Mouse (Mus musculus) hindbrain, postnatal 0 days (tissue): ENCODE measurements at regions not wholly inside any gene's neighbourhood (a gene's known extent, or its start where the extent isn't known, plus 50 kb on each side); places are given as distances from the start of the nearest gene placed in this dataset.
A peak's percentile ranks its signal among the peaks of the same experiment; 100 is the strongest.

Source experiments
- ATAC-seq: fragments of 200-750 bp; cut with Nextera tagmentation; 2 replicates; pipeline ENCODE4 v1.8.0; 2017; ENCODE audit warnings: mild to moderate bottlenecking, moderate TSS enrichment, moderate library complexity
- DNase-seq: peaks from one replicate; pipeline ENCODE4 v3.0.0-alpha.2; 2015; ENCODE audit warnings: low spot score
- H3K27ac ChIP-seq: fragments of 300-500 bp; sonication (generic); 2 replicates; pipeline ENCODE4 v1.5.1; 2014; ENCODE audit warnings: mild to moderate bottlenecking
- H3K27me3 ChIP-seq: fragments of 300-500 bp; sonication (generic); 2 replicates; pipeline ENCODE4 v1.6.1; 2014; ENCODE audit warnings: low read length, mixed read lengths; ENCODE audit not compliant: insufficient read depth
- H3K36me3 ChIP-seq: fragments of 300-500 bp; sonication (generic); 2 replicates; pipeline ENCODE4 v1.6.1; 2014; ENCODE audit warnings: low read length, mixed read lengths; ENCODE audit not compliant: insufficient read depth
- H3K4me1 ChIP-seq: fragments of 300-500 bp; sonication (generic); 2 replicates; pipeline ENCODE4 v1.6.1; 2014; ENCODE audit warnings: antibody characterized with exemption, low read length, mixed read lengths; ENCODE audit not compliant: insufficient read depth
- H3K4me2 ChIP-seq: fragments of 300-500 bp; sonication (generic); 2 replicates; pipeline ENCODE4 v1.6.1; 2014; ENCODE audit warnings: low read depth, mild to moderate bottlenecking, low read length, moderate library complexity, mixed read lengths
- H3K4me3 ChIP-seq: fragments of 300-500 bp; sonication (generic); 2 replicates; pipeline ENCODE4 v1.5.1; 2014; ENCODE audit warnings: low read length
- H3K9ac ChIP-seq: fragments of 300-500 bp; sonication (generic); replicated peaks from 2 replicates; pipeline ENCODE4 v1.6.1; 2014; ENCODE audit warnings: mild to moderate bottlenecking, low read length, moderate library complexity, mixed read lengths
- H3K9me3 ChIP-seq: fragments of 300-500 bp; sonication (generic); 2 replicates; pipeline ENCODE4 v1.6.1; 2016; ENCODE audit warnings: low read length, mixed read lengths
- CTCF ChIP-seq: IDR thresholded peaks from 2 replicates; pipeline ENCODE4 v1.5.1; 2016; ENCODE audit warnings: antibody characterized with exemption, control low read depth, low read depth
- WGBS: fragments of 180-500 bp; shearing (Covaris S2); extraction: QIAGEN DNeasy Blood & Tissue Kit; methylation state at CpG from one replicate; pipeline ENCODE4 v1.1.7; 2014; 5-methylcytosine and 5-hydroxymethylcytosine counted together

- TF ChIP-seq CTCF, result no peak
- Histone ChIP-seq H3K4me1 (no peaks in the 10 kb centered on the region), H3K27me3 (no peaks in the 10 kb centered on the region), H3K4me3 (no peak overlapping the region), H3K36me3 (no peaks in the 10 kb centered on the region), H3K9me3 (no peaks in the 10 kb centered on the region), H3K4me2 (no peak overlapping the region), H3K27ac (no peak overlapping the region), H3K9ac (no peak overlapping the region)
- ATAC-seq (no peak), DNase-seq (no peak)
- 74% methylated on average over 1 of the region's 1 CpGs for WGBS
Measured at GRCm38 (mm10) chr13:71273067-71273466, 431.5 kb upstream of the Adamts16 start.

GRCm38 (mm10) chr13:71272431-71272830, 430.8 kb upstream of the Adamts16 start:
- Histone ChIP-seq H3K36me3 (no peaks in the 10 kb centered on the region), H3K4me3 (no peak overlapping the region), H3K9ac (no peak overlapping the region), H3K4me2 (no peak overlapping the region), H3K4me1 (no peaks in the 10 kb centered on the region), H3K27ac (no peak overlapping the region), H3K9me3 (no peaks in the 10 kb centered on the region), H3K27me3 (no peaks in the 10 kb centered on the region)
- no peak for TF ChIP-seq CTCF
- 67% methylated on average over 5 of the region's 5 CpGs for WGBS
- DNase-seq (no peak), ATAC-seq (no peak)

- Histone ChIP-seq H3K27ac (no peak overlapping the region), H3K36me3 (no peaks in the 10 kb centered on the region), H3K4me1 (no peaks in the 10 kb centered on the region), H3K4me3 (no peak overlapping the region), H3K9ac (no peak overlapping the region), H3K9me3 (no peaks in the 10 kb centered on the region), H3K4me2 (no peak overlapping the region), H3K27me3 (no peaks in the 10 kb centered on the region)
- ATAC-seq, result no peak
- no peak for TF ChIP-seq CTCF
- no peak for DNase-seq
- 76% methylated on average over 6 of the region's 6 CpGs for WGBS
Measured at GRCm38 (mm10) chr13:71271727-71272418, 430.3 kb upstream of the Adamts16 start.

- no peak overlapping the region for H3K9ac ChIP-seq
- no peak overlapping the region for H3K4me3 ChIP-seq
- H3K27ac ChIP-seq, result no peak overlapping the region
- no peaks in the 10 kb centered on the region for H3K9me3 ChIP-seq
- H3K4me2 ChIP-seq, result no peak overlapping the region
- no peaks in the 10 kb centered on the region for H3K36me3 ChIP-seq
- DNase-seq (no peak), ATAC-seq (no peak)
- H3K27me3 ChIP-seq, result no peaks in the 10 kb centered on the region
- TF ChIP-seq CTCF, result no peak
- WGBS, result 82% methylated on average over 8 of the region's 8 CpGs
- no peaks in the 10 kb centered on the region for H3K4me1 ChIP-seq
Measured at GRCm38 (mm10) chr13:71270370-71270769, 428.8 kb upstream of the Adamts16 start.

- WGBS, result 79% methylated on average over 2 of the region's 2 CpGs
Measured at GRCm38 (mm10) chr13:71269496-71269895, 427.9 kb upstream of the Adamts16 start.

GRCm38 (mm10) chr13:71263315-71263878, 421.8 kb upstream of the Adamts16 start:
- H3K4me1 ChIP-seq, result no peaks in the 10 kb centered on the region
- no peak overlapping the region for H3K4me3 ChIP-seq
- WGBS, result 49% methylated on average over 16 of the region's 16 CpGs
- H3K27ac ChIP-seq, result no peak overlapping the region
- H3K9me3 ChIP-seq, result no peaks in the 10 kb centered on the region
- H3K4me2 ChIP-seq, result peak overlapping the region; percentile 47
- no peak for ATAC-seq
- DNase-seq, result peak; percentile 16
- no peaks in the 10 kb centered on the region for H3K36me3 ChIP-seq
- no peak for TF ChIP-seq CTCF
- no peak overlapping the region for H3K9ac ChIP-seq
- no peaks in the 10 kb centered on the region for H3K27me3 ChIP-seq

More at GRCm38 (mm10) chr13:71269496-71269895, 427.9 kb upstream of the Adamts16 start:
- ATAC-seq (no peak), DNase-seq (no peak)
- Histone ChIP-seq H3K27ac (no peak overlapping the region), H3K27me3 (no peaks in the 10 kb centered on the region), H3K9ac (no peak overlapping the region), H3K9me3 (no peaks in the 10 kb centered on the region), H3K36me3 (no peaks in the 10 kb centered on the region), H3K4me1 (no peaks in the 10 kb centered on the region), H3K4me2 (no peak overlapping the region), H3K4me3 (no peak overlapping the region)
- no peak for TF ChIP-seq CTCF

GRCm38 (mm10) chr13:71262575-71263295, 421.1 kb upstream of the Adamts16 start:
- ATAC-seq (no peak), DNase-seq (no peak)
- H3K4me3 ChIP-seq, result no peak overlapping the region
- 76% methylated on average over 10 of the region's 10 CpGs for WGBS
- no peak overlapping the region for H3K9ac ChIP-seq
- no peak overlapping the region for H3K4me2 ChIP-seq
- TF ChIP-seq CTCF, result no peak
- H3K27me3 ChIP-seq, result no peaks in the 10 kb centered on the region
- H3K27ac ChIP-seq, result no peak overlapping the region
- no peaks in the 10 kb centered on the region for H3K4me1 ChIP-seq
- no peaks in the 10 kb centered on the region for H3K36me3 ChIP-seq
- H3K9me3 ChIP-seq, result no peaks in the 10 kb centered on the region
